Mouse (Mus musculus) testis, adult 2 months (tissue): ENCODE data around the gene Pde9a. TPM values are rescaled to one million over a fixed set of nuclear protein-coding genes. Genes with fewer than 3 reads are reported as not detected.

ENCODE experiments used
- H3K27ac ChIP-seq: fragments of 200-500 bp; 2 replicates; pipeline ENCODE4 v1.5.1; 2012; ENCODE audit warnings: low read depth, low read length; ENCODE audit not compliant: control insufficient read depth, insufficient read depth
- H3K27me3 ChIP-seq: fragments of 200-500 bp; 2 replicates; pipeline ENCODE4 v1.6.1; 2012; ENCODE audit warnings: mild to moderate bottlenecking, low read length, moderate library complexity; ENCODE audit not compliant: control insufficient read depth, insufficient read depth
- H3K36me3 ChIP-seq: fragments of 200-500 bp; 2 replicates; pipeline ENCODE4 v1.6.1; 2012; ENCODE audit warnings: mild to moderate bottlenecking, low read length; ENCODE audit not compliant: control insufficient read depth, insufficient read depth
- H3K4me1 ChIP-seq: fragments of 200-500 bp; 2 replicates; pipeline ENCODE4 v1.6.1; 2012; ENCODE audit warnings: low read length; ENCODE audit not compliant: control insufficient read depth, insufficient read depth
- H3K4me3 ChIP-seq: fragments of 200-500 bp; 2 replicates; pipeline ENCODE4 v1.5.1; 2012; ENCODE audit warnings: low read depth, mild to moderate bottlenecking, low read length, moderate library complexity, mixed read lengths; ENCODE audit not compliant: control insufficient read depth
- CTCF ChIP-seq: fragments of 200-500 bp; IDR thresholded peaks from 2 replicates; pipeline ENCODE4 v1.5.1; 2012; ENCODE audit warnings: low read depth, mild to moderate bottlenecking, inconsistent platforms, low read length, moderate library complexity; ENCODE audit not compliant: control insufficient read depth, insufficient read depth, insufficient replicate concordance
- POLR2A ChIP-seq: fragments of 200-500 bp; IDR thresholded peaks from 2 replicates; pipeline ENCODE4 v1.6.1; 2012; ENCODE audit warnings: low read depth, mild to moderate bottlenecking, inconsistent platforms, low read length, moderate library complexity; ENCODE audit not compliant: control insufficient read depth
- polyA plus RNA-seq: library from polyadenylated mRNA; depleted of rRNA; stranded (reverse); fragments of >200 nt; gene quantifications from 2 replicates; pipeline ENCODE4 v1.2.3, GENCODE M21; 2012

The Pde9a gene
- polyA plus RNA-seq, 1 experiment: 3.8 TPM

DNA sequence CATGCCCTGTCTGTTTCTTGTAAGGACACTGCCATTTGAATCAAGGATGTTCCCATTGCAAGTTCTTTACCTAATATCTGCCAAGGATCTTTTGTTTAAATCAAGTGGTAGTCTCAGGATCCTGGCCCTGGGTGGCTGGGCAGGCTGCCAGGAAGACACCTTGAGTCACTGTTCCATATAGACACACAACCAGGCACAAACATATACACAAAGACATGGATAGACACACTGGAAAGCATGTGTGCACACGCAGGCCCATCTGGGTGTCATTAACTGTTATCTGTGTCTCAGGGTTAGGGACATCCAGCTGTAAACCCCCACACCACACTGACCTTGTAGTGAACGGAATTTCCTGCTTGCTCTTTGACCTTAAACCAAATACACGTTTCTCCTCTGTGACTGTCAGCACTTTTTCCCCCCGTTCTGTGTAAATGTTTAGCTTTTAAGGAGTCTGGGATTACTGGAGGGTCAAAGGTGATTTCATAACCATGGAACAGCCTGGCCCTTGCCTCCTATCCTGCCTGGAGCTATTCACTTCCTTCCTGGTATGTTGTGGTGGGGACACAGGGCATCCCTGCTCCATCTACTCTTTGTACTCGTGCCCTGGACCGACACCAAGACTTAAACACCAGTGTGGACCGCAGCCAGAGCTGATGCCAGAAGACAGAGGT is 59.2 kb downstream of the Pde9a start:
- TF ChIP-seq CTCF (no peak), POLR2A (no peak)
- H3K27me3 ChIP-seq: no peaks in the 10 kb centered on the region
- H3K4me3 ChIP-seq: no peak overlapping the region
- no peaks in the 10 kb centered on the region for H3K36me3 ChIP-seq
- no peak overlapping the region for H3K27ac ChIP-seq
- no peaks in the 10 kb centered on the region; the same call in 1 of the 2 replicates for H3K4me1 ChIP-seq

DNA sequence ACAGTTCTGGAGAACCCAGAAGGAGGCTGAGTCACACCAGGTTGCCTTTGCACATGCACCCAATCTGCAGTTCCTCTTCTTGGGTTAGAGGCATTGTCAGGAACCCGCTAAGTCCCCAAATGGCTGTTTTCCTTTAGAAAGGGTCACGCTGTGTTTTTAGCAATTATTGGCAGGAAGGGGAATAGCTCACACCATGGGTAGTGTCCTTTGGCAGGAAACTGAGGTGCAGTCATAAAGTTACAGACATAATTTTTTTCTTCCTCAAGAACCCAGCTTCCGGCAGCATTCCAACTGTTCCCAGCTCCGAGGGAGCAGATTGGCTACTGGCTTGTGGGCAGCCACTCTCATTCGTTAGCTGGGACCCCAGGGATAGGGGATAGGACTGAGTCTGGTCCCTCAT is 61.8 kb downstream of the Pde9a start:
- no peak overlapping the region for H3K27ac ChIP-seq
- TF ChIP-seq CTCF (no peak), POLR2A (no peak)
- no peaks in the 10 kb centered on the region; the same call in none of the 2 replicates for H3K4me1 ChIP-seq
- no peak overlapping the region for H3K4me3 ChIP-seq
- H3K27me3 ChIP-seq: no peaks in the 10 kb centered on the region
- H3K36me3 ChIP-seq: no peaks in the 10 kb centered on the region

DNA sequence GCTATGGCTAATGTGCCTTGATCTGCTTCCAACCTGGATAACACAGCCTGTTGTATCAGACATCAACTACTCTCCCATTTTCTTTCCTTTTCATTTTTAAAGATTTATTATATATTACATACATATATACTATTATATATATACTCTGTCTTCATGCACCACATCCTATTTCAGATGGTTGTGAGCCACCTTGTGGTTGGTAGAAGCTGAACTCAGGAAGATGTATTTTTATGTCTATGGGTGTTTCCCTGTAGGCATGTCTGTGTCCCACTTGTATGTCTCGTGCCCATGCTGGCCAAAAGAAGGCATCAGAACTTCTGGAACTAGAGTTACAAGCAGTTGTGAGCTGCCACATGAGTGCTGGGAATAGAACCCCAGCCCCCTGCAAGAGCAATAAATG is 62.5 kb downstream of the Pde9a start:
- Histone ChIP-seq H3K4me1 (no peaks in the 10 kb centered on the region; the same call in none of the 2 replicates), H3K27me3 (no peaks in the 10 kb centered on the region), H3K36me3 (no peaks in the 10 kb centered on the region), H3K4me3 (no peak overlapping the region), H3K27ac (no peak overlapping the region)
- TF ChIP-seq CTCF: no peak
- no peak for TF ChIP-seq POLR2A

DNA sequence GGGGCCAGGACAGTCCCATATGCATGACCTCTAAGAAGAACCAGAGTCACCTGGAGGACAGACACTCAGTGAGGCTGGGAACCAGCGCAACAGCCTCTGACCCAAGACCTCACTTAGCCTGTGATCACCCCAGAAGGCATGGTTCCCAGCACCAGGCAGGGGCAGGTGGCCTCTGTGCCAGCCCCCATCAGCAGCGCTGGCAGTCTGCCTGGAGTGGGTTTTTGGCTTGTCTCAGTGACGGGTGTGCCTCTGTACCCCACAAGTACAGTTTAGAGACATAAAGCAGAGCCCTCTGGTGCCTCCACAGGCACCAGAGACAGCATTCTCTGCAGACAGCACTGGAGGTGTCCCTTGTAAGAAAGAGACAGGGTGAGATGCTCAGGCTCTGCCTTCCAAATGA is 64.2 kb downstream of the Pde9a start:
- Histone ChIP-seq H3K27ac (no peak overlapping the region), H3K27me3 (no peaks in the 10 kb centered on the region), H3K4me3 (no peak overlapping the region), H3K36me3 (no peaks in the 10 kb centered on the region), H3K4me1 (no peaks in the 10 kb centered on the region; the same call in 1 of the 2 replicates)
- TF ChIP-seq POLR2A (no peak), CTCF (no peak)

DNA sequence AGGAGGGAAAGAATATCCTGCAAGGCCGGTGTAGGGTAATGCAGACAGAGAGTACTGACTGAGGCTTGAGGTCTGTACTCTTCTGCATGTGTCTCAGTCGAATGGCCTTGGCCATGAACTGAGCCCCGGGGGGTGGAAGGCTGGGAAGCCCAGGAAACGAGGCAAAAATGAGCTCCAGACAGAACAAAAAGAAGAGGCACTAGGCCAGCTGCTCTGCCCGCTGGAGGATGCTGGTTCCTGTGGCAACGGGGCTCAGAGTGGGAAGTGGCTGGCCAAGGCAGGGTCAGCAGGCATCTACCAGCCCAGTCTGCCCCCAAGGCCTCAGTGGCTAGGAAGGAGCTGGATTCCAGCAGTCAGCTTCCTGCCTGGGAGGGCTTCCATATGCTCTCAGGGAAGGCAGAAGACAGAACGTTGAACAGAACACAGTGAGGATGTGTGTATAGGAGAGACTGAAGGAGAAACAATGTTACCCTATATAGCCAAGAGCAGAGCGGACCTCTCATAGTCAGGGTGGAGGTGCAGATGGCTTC is 65.2 kb downstream of the Pde9a start:
- H3K36me3 ChIP-seq: no peaks in the 10 kb centered on the region
- no peak overlapping the region for H3K4me3 ChIP-seq
- no peaks in the 10 kb centered on the region; the same call in none of the 2 replicates for H3K4me1 ChIP-seq
- TF ChIP-seq POLR2A (no peak), CTCF (no peak)
- no peak overlapping the region for H3K27ac ChIP-seq
- H3K27me3 ChIP-seq: no peaks in the 10 kb centered on the region

DNA sequence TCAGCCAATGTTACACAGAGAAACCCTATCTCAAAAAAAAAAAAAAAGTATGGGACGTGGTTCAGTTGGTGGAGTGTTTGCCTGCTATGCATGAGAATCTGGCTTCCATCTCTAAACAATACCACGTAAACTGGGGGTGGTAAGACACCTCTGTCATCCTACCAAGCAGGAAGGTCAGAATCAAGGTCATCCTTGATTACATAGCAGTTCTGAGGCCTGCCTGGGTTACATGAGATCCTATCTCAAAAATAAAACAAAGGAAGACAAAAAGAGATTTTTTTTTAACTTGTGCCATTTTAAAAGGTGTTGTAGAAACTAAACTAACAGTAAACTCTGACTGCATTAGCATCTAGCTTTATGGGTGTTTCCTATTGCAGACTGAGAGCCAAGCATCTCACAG is 66.8 kb downstream of the Pde9a start:
- Histone ChIP-seq H3K4me1 (no peaks in the 10 kb centered on the region; the same call in none of the 2 replicates), H3K27me3 (no peaks in the 10 kb centered on the region), H3K27ac (no peak overlapping the region), H3K36me3 (no peaks in the 10 kb centered on the region), H3K4me3 (no peak overlapping the region)
- TF ChIP-seq POLR2A (no peak), CTCF (no peak)

DNA sequence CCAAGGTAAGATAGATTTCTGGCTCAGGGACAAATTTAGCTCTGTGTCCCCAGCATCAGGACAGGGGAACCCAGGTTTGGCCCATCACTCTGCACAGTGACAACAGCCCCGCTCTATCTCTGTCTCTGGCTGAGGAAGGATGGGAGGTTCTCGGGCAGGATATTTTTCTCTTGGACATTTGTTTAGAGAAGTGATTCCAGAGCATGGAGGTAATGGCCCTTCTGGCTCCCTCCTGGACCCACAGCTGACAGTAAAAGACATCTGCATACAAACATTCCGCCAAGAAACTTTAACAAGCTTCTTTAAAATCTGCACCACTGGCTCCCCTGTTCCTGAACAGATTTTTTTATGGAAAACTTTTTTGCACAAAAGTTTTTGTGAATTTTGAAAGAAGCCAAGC is 67.5 kb downstream of the Pde9a start:
- Histone ChIP-seq H3K4me3 (no peak overlapping the region), H3K4me1 (no peaks in the 10 kb centered on the region; the same call in none of the 2 replicates), H3K27ac (no peak overlapping the region), H3K36me3 (no peaks in the 10 kb centered on the region), H3K27me3 (no peaks in the 10 kb centered on the region)
- no peak for TF ChIP-seq CTCF
- TF ChIP-seq POLR2A: no peak

DNA sequence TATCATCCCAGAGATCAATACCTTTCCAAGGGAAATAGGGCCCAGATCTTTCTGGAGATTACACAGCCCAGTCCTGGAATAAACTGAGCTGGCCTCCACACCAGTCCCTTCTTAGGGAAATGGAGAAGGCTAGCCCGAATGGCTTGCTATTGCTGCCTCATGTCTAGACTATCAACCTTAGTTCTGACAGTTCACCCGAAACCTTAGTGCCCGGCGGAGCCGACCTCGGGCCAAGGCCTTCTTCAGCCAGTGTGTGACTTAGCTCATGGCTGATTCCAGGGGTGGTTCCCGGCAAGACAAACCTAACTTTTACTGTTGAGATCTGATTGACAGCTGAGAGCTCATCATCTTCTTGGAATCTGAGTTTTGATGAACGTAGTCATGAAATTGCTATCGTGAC is 68.0 kb downstream of the Pde9a start:
- H3K27me3 ChIP-seq: no peaks in the 10 kb centered on the region
- no peaks in the 10 kb centered on the region for H3K36me3 ChIP-seq
- H3K27ac ChIP-seq: no peak overlapping the region
- TF ChIP-seq POLR2A: no peak
- TF ChIP-seq CTCF: no peak
- H3K4me3 ChIP-seq: no peak overlapping the region
- no peaks in the 10 kb centered on the region; the same call in none of the 2 replicates for H3K4me1 ChIP-seq
